Mouse (Mus musculus): ENCODE measurements around the gene Fbxw11.
"Not testable (repeated sequence)": the region's sequence is repeated elsewhere in the genome, so short reads cannot be mapped to it uniquely, and the experiment has no call there.

Fbxw11 gene

DNA sequence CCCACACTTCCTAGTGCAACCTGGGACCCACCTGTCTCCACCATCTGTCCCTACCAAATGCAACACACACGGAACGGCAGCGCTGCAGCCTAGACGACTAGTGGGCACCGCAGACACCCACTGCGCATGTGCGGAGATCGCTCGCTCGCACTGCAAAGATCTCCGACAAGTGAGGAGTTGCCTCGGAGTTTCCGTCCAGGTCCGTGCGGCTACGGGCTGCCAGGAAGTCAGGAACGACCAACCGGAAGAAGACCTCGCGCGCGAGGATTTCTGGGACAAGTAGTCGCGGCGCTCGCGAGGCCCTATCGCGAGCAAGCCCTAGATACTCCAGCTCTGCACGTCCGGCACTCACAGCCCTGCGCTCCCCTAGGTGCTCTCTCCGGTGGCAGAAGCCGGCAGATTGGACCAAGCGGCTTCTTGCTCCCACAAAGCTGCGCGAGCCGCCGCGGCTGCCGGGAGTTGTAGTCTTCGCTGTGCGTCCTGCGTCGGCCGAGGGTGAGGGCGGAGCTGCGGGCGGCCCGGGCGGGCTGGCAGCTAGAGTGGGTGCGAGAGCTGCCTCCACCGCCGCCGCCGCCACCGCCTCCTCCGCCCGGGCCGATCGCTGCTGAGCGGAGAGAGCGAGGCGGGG is at the start of gene Fbxw11:
Fbxw11 (plus strand) TSS at position 476 of the 628 bp plus-strand sequence.
- DNase-seq (ENCODE audit: low read depth, low spot score) = peak; percentile 99

DNA sequence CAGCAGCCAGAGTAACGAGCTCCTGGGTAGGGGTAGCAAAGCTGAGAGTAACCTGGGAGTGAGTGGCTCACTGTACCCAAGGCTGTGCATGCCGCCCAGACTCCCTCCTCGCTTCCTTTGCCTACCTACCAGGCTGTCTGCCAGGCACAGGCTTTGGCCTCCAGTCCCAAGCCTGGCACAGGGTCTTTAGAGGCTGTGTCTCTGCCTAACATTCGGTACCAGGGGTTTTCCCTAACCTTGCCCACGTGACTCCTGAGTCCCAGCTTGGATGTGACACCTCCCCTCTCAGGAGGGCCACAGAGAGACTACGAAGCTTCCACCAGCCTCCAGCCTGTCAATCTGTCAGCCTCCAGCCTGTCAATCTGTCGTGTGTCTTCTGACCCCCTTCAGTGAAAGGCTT is 49.4 kb upstream of the Fbxw11 start:
- DNase-seq (ENCODE audit: low read depth, low spot score) = no peak

- no peak for DNase-seq (ENCODE audit: low read depth, low spot score)
Observed at GRCm38 (mm10) chr11:32594122-32594521, 48.4 kb upstream of the Fbxw11 start.

DNA sequence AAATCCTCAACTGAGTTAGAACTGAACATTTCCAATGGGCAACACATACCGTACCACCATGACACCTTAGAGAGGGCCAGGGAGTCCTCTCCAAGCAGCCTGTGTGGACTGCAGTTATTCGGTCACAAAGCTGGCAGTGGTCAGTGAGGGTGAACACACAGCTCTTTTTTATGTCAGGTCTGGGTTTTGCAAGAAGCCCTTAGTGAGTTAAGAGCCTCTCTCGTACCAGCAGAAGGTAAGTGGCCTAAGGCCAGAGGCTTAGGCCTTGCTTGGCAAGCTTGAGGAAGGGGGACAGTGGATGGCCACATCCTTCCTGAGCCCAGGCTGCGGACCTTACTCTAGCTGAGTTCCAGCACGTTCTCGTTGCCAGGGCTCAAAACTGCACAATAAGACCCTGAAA is 42.2 kb upstream of the Fbxw11 start:
- no peak for DNase-seq (ENCODE audit: low read depth, low spot score)

- peak; percentile 41 for DNase-seq (ENCODE audit: low read depth, low spot score)
Observed at GRCm38 (mm10) chr11:32601528-32602323, 40.8 kb upstream of the Fbxw11 start.

- no peak for DNase-seq (ENCODE audit: low read depth, low spot score)
Observed at GRCm38 (mm10) chr11:32604663-32605062, 37.9 kb upstream of the Fbxw11 start.

DNA sequence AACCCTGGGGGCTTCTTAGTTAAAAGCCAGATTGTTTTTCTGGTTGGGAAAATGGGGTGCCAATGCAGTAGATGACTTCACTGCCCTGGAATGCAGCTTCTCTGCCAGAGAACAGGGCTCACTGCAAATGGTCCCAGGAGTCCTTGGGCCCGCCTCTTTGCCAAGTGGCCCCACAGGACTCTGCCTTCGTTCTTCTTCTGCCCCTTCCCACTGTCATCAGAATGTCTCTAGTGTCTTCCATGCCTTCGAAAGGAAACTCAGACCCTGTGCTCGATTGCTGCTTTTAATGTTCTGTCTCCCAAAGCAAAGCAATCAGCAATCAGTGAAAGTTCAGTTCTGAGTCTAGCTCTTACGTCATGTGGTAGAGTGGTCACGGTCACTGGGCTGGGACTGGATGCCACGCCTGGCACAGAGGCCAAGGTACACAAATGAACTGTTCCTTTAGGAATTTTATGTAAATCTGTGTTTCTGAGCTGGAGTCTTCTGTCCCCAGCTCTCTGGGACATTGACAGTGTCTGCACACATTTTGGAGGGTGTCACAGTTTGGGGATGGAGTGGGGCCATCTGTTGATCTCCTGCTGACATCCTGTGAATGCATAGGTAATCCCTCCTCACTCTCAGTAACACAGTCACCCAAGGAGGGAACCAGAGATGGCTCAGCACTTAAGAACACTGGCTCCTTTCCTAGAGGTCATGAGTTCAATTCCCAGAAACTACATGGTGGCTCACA is 37.2 kb upstream of the Fbxw11 start:
- peak; percentile 52 for DNase-seq (ENCODE audit: low read depth, low spot score)

DNA sequence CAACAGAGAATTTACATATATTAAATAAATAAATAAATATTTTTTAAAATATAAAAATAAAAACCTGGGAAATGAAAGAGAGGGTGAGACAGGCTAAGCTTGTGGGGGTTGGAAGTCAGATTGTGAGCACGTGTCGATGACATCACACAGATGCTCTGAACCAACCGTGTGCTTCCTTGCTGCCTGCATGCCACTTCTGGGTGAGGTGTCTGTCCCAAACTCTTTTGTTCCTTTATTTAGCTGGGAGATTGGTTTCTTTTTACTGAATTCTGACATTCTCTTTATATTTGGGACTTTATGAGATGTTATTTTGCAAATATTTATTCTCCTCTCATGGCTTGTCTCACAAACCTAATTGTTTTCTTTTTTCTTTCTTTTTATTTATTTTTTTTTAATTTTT is 36.6 kb upstream of the Fbxw11 start:
- DNase-seq (ENCODE audit: low read depth, low spot score) = no peak

DNA sequence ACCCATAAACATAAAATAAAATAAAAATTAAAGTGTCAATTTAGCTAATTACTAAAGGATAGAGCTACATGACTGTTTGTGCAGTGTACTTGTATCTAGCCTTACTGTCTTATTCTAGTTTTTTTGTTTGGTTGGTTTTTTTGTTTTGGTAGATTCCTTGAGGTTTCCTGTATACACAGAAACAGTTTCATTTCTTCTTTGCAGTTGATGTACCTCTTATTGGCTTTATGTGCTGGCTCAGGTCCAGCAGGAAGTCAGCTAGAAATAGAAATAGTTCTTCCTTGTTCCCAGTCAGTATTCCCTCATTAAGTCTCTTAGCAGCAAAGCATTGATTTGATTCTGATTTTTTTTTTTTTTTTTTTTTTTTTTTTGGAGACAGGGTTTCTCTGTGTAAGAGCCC is 35.2 kb upstream of the Fbxw11 start:
- no peak for DNase-seq (ENCODE audit: low read depth, low spot score)

- DNase-seq (ENCODE audit: low read depth, low spot score) = no peak
Observed at GRCm38 (mm10) chr11:32610616-32611015, 31.9 kb upstream of the Fbxw11 start.

- no peak for DNase-seq (ENCODE audit: low read depth, low spot score)
Observed at GRCm38 (mm10) chr11:32612304-32612703, 30.2 kb upstream of the Fbxw11 start.

- no peak for DNase-seq (ENCODE audit: low read depth, low spot score)
Observed at GRCm38 (mm10) chr11:32614463-32614862, 28.1 kb upstream of the Fbxw11 start.

DNA sequence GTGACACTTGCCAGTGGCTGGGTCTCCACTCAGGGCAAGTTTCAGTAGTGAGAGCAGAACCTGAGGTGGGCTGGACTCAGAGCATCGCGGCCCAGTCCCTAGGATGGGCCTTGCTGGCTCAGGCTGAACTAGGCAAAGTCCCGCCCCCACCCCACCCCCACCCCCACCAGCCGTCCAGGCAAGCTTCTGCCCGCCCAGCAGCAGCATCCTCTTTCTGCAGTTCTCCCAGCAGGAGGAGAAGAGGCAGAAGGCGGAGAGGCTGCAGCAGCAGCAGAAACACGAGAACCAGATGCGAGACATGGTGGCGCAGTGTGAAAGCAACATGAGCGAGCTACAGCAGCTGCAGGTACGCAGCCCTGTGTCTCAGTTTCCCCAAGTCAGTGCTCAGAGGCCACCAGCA is 27.0 kb upstream of the Fbxw11 start:
- no peak for DNase-seq (ENCODE audit: low read depth, low spot score)

DNA sequence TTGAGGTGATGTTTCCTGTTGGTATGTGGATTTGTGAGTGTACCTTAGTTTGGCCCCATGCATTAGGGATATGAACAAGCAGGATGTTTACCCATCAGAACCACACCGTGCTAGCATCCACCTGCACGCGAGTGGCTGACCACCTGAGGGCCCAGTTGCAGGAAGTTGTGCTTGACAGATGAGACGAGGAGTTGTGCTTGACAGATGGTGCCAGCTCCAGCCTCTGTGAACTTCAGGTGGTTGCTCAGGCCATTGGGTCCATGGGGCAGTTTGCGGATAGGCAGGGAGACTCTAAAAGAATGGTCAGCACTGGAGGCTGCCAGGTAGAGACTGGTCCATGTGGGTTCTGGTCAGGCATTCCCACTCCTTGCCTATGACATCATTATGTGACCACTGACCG is 26.4 kb upstream of the Fbxw11 start:
- DNase-seq (ENCODE audit: low read depth, low spot score) = no peak

- DNase-seq (ENCODE audit: low read depth, low spot score) = no peak
Observed at GRCm38 (mm10) chr11:32618036-32618435, 24.5 kb upstream of the Fbxw11 start.

- not testable (repeated sequence) for DNase-seq (ENCODE audit: low read depth, low spot score)
Observed at GRCm38 (mm10) chr11:32618641-32619040, 23.9 kb upstream of the Fbxw11 start.

- DNase-seq (ENCODE audit: low read depth, low spot score) = no peak
Observed at GRCm38 (mm10) chr11:32619257-32619816, 23.2 kb upstream of the Fbxw11 start.

GRCm38 (mm10) chr11:32619866-32620456 is 22.6 kb upstream of the Fbxw11 start:
- DNase-seq (ENCODE audit: low read depth, low spot score) = no peak

DNA sequence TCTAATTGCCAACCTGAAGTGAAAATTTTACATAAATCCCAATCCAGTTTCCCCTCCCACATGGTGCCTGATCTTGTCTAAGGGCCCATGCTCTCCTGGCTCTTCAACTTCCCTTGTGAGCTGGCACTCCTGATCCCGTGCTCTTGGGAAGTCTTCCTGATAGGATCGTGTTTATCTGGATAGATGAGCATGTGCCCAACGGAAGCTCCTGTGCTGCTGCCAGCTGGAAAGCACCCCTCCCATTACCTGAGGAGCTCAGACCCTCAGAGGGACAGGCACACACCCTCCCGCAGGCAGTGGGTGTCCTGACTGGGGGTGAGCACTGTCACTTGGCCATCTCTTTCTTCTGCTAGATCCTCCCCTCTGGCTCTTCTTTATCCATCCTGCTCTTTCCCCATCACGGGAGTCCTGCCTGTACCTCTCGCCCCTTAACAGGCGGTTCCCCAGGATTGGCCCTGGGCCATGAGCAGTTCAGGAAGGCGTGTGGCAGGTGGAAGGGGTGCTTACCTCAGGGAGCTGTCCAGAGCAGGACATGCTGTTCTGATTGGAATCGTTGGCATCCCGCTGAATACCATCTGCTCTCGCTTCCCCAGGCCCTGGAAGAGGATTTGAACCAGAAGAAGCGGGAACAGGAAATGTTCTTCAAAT is 20.6 kb upstream of the Fbxw11 start:
- no peak for DNase-seq (ENCODE audit: low read depth, low spot score)

DNA sequence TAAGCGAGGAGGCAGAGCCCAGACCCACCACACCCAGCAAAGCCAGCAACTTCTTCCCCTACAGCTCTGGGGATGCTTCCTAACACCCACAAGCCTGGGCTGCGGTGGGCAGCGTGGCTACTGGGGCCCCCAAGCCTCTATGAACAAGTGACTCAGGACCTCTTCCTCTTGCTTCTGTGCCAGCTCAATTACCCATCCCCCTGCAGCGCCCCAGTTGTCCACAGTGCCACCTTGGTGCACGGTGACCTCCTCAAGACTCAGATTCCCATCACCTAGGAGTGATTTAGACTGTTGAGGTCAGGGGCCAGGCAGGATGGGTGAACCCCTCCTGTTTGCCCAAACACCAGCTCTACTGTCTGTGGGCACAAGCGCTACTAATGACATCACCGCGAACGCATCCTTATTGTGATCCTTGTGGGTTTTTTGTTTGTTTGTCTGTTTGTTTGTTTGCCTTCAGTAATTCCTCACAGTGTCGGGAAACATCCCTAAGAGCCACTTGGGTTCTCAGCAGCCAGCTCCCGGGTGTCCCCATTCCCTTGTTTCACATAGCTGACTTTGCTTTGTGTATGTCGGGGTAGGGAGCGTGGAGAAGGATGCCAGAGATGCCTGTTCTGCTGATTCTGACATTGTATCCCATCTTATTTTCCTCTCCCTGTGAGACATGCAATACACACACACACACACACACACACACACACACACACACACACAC is 19.9 kb upstream of the Fbxw11 start:
- DNase-seq (ENCODE audit: low read depth, low spot score) = no peak

DNA sequence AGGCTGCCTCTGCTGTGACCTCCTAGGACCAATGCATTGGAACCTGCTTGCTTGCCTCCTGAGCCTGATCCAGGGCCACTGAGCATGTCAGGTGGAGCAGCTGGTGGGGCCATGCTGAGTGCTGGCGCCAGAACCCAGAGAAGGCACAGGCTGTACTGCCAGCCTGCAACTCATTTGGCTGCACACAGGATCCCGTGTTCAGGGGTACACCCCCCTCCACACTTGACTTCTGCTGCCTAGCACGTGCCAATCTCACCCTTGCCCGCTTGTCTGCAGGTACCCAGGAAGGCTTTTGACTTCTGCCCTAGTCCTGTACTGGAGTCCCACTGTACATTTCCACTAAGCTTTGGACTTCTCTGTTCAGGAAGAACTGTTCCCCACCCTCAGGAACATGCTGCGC is 19.3 kb upstream of the Fbxw11 start:
- no peak for DNase-seq (ENCODE audit: low read depth, low spot score)
